Mouse (Mus musculus) heart, embryonic 11.5 days (tissue): ENCODE measurements around the gene Tigit. TPM values are rescaled to one million over a fixed set of nuclear protein-coding genes. Genes with fewer than 3 reads are reported as not detected.

ENCODE experiments used
- ATAC-seq: fragments of 200-750 bp; cut with Nextera tagmentation; replicated peaks from 2 replicates; pipeline ENCODE4 v1.8.0; 2017; ENCODE audit warnings: moderate library complexity; ENCODE audit not compliant: insufficient number of reproducible peaks, low FRiP score, low TSS enrichment
- H3K27ac ChIP-seq: fragments of 300-500 bp; sonication (generic); 2 replicates; pipeline ENCODE4 v1.5.1; 2014; ENCODE audit warnings: mild to moderate bottlenecking, low read depth, low read length
- H3K27me3 ChIP-seq: fragments of 300-500 bp; sonication (generic); 2 replicates; pipeline ENCODE4 v1.6.1; 2014; ENCODE audit warnings: mild to moderate bottlenecking, low read length, mixed read lengths; ENCODE audit not compliant: control insufficient read depth, insufficient read depth
- H3K36me3 ChIP-seq: fragments of 300-500 bp; sonication (generic); 2 replicates; pipeline ENCODE4 v1.6.1; 2014; ENCODE audit warnings: mild to moderate bottlenecking, low read length, moderate library complexity, mixed read lengths; ENCODE audit not compliant: control insufficient read depth, insufficient read depth
- H3K4me1 ChIP-seq: fragments of 300-500 bp; sonication (generic); 2 replicates; pipeline ENCODE4 v1.6.1; 2014; ENCODE audit warnings: low read length; ENCODE audit not compliant: control insufficient read depth, insufficient read depth
- H3K4me2 ChIP-seq: fragments of 300-500 bp; sonication (generic); 2 replicates; pipeline ENCODE4 v1.6.1; 2014; ENCODE audit warnings: mild to moderate bottlenecking, moderate library complexity
- H3K4me3 ChIP-seq: fragments of 300-500 bp; sonication (generic); 2 replicates; pipeline ENCODE4 v1.5.1; 2014; ENCODE audit warnings: low read depth, low read length
- H3K9ac ChIP-seq: fragments of 300-500 bp; sonication (generic); 2 replicates; pipeline ENCODE4 v1.6.1; 2014; ENCODE audit warnings: mild to moderate bottlenecking, low read depth, low read length, moderate library complexity
- H3K9me3 ChIP-seq: fragments of 300-500 bp; sonication (generic); replicated peaks from 2 replicates; pipeline ENCODE4 v1.6.1; 2016; ENCODE audit warnings: low read length; ENCODE audit not compliant: control insufficient read depth
- WGBS: fragments of 180-500 bp; shearing (Covaris S2); extraction: QIAGEN DNeasy Blood & Tissue Kit; methylation state at CpG from one replicate; pipeline ENCODE4 v1.1.7; 2014; ENCODE audit not compliant: insufficient replicate concordance; 5-methylcytosine and 5-hydroxymethylcytosine counted together
- polyA plus RNA-seq: library from polyadenylated mRNA; unstranded; fragments of >200 nt; fragmentation: Nextera tagmentation; extraction: Ambion mirVana; gene quantifications from 2 replicates; pipeline ENCODE4 v1.2.1, GENCODE M21; 2014

Gene Tigit
- polyA plus RNA-seq, 1 experiment from 2014 or later, result not detected

DNA sequence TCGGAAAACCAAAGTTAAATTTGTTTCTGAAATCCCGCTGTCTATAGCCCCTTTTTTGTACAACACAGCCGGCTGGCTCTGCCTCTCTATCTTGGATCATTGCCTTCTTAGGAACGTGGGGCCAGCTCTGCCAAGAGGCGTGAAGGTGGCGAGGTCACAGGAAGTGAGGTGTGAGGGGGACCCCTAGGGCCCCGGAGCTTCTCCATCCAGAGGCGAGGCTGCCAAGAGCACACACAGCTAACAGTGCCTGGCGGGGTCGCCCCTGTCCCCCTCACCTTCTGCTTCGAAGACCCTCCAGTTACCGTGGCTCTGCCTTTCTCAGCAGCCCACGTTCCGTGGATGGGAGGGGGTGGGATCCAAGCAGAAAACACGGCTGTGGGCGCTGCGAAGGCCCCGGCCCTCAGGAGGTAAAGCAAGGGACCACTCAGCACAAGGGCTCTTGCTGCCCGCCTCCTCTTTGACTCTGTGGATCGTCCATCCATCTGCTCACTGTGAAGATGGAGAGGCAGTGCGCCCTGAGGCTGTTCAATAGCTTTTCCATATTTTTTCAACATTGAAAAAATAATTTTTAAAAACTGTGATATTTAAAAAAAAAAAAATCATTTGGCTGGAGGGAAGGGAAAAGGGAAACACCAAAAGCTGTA lies 25.4 kb downstream of the Tigit start:
- H3K9ac ChIP-seq, result no peak overlapping the region
- no peak overlapping the region for H3K4me3 ChIP-seq
- no peaks in the 10 kb centered on the region for H3K9me3 ChIP-seq
- H3K4me2 ChIP-seq, result no peak overlapping the region
- 64% methylated on average over 21 of the region's 21 CpGs for WGBS
- no peaks in the 10 kb centered on the region for H3K27me3 ChIP-seq
- H3K36me3 ChIP-seq, result no peaks in the 10 kb centered on the region
- ATAC-seq, result no peak
- H3K4me1 ChIP-seq, result peaks cover 4% of the 10 kb centered on the region; the same call in 1 of the 2 replicates
- no peak overlapping the region for H3K27ac ChIP-seq

GRCm38 (mm10) chr16:43637241-43637640 lies 26.7 kb downstream of the Tigit start:
- Histone ChIP-seq H3K4me3 (no peak overlapping the region), H3K9me3 (no peaks in the 10 kb centered on the region), H3K27me3 (no peaks in the 10 kb centered on the region), H3K27ac (no peak overlapping the region), H3K9ac (no peak overlapping the region), H3K4me1 (peaks cover 4% of the 10 kb centered on the region; the same call in 1 of the 2 replicates), H3K4me2 (no peak overlapping the region), H3K36me3 (no peaks in the 10 kb centered on the region)
- ATAC-seq, result no peak
- 87% methylated on average over 8 of the region's 8 CpGs for WGBS

GRCm38 (mm10) chr16:43634037-43634436 lies 29.9 kb downstream of the Tigit start:
- no peak overlapping the region for H3K4me2 ChIP-seq
- no peaks in the 10 kb centered on the region for H3K27me3 ChIP-seq
- WGBS, result 85% methylated on average over 7 of the region's 7 CpGs
- H3K9ac ChIP-seq, result no peak overlapping the region
- H3K36me3 ChIP-seq, result no peaks in the 10 kb centered on the region
- no peak overlapping the region for H3K27ac ChIP-seq
- no peak for ATAC-seq
- H3K4me3 ChIP-seq, result no peak overlapping the region
- H3K9me3 ChIP-seq, result no peaks in the 10 kb centered on the region
- H3K4me1 ChIP-seq, result peaks cover 8% of the 10 kb centered on the region; the same call in 1 of the 2 replicates

DNA sequence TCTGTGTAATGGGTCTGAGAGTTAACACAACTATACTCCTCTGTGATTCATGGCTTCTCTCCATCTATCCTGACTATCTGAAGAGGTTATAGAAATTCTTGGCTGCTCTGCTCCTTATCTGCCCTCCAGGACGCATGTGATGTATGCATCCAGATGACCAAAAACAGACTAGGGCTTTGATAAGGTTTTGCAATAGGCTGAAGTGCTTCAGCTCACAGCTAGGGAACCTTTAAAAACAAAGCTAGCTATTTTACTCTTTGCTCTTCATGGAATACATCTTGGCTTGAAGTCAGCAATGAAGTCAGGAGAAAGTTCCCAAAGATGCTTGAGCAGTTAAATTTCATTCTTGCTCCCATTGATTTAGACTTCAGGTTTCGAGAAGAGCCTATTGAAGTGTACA lies 32.2 kb downstream of the Tigit start:
- no peak overlapping the region for H3K9ac ChIP-seq
- whole genome bisulfite sequencing, result 59% methylated on average over 2 of the region's 2 CpGs
- no peak for ATAC-seq
- H3K36me3 ChIP-seq, result no peaks in the 10 kb centered on the region
- H3K4me3 ChIP-seq, result no peak overlapping the region
- H3K9me3 ChIP-seq, result no peaks in the 10 kb centered on the region
- no peak overlapping the region for H3K4me2 ChIP-seq
- peaks cover 4% of the 10 kb centered on the region; the same call in 1 of the 2 replicates for H3K4me1 ChIP-seq
- no peaks in the 10 kb centered on the region for H3K27me3 ChIP-seq
- no peak overlapping the region for H3K27ac ChIP-seq

DNA sequence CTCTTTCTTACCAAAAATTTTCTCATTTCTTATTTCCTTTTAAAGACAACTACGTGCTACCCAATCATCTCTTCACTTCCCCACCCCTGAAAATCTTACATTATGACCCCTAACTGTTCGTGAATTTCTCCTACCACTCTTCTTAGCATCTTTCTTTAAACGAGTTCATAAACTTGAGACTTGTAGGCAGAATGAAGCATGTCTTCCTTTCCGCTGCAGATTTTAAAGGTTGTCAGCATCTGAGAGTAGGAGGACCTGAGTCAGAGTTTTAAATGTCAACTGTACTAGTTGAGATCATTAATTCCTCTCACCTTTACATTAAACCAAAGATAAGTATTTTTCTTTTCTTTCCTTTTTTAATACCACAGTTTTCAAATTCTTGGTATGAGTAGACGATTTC lies 35.3 kb downstream of the Tigit start:
- no peak for ATAC-seq
- Histone ChIP-seq H3K9ac (no peak overlapping the region), H3K36me3 (no peaks in the 10 kb centered on the region), H3K4me1 (peaks cover 4% of the 10 kb centered on the region; the same call in 1 of the 2 replicates), H3K4me3 (no peak overlapping the region), H3K4me2 (no peak overlapping the region), H3K9me3 (no peaks in the 10 kb centered on the region), H3K27ac (no peak overlapping the region), H3K27me3 (no peaks in the 10 kb centered on the region)
- WGBS, result 79% methylated on average over 5 of the region's 5 CpGs

DNA sequence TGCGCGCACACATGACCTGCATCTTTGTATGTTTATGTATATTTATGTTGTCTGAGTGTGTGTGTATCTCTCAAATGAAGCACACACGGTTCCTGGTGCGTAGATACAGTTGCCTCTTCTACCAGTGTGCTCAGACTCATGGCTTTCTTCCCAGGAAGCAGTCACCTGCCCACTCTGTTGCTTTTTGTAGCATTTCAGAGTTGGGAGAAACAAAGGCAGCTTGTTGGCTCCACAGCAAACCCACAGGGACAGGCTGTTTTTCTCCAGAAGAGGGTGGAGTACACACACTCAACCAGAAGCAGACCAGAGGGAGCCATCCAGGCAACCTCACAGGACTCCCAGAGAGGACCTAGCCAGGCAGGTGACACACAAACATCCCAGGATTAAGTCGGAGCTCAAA lies 38.0 kb downstream of the Tigit start:
- no peak overlapping the region for H3K27ac ChIP-seq
- H3K4me2 ChIP-seq, result no peak overlapping the region
- H3K9ac ChIP-seq, result no peak overlapping the region
- no peaks in the 10 kb centered on the region for H3K9me3 ChIP-seq
- no peak for ATAC-seq
- H3K36me3 ChIP-seq, result no peaks in the 10 kb centered on the region
- H3K27me3 ChIP-seq, result no peaks in the 10 kb centered on the region
- no peaks in the 10 kb centered on the region for H3K4me1 ChIP-seq
- H3K4me3 ChIP-seq, result no peak overlapping the region
- WGBS, result 90% methylated on average over 5 of the region's 5 CpGs

- no peaks in the 10 kb centered on the region for H3K36me3 ChIP-seq
- 60% methylated on average over 2 of the region's 2 CpGs for WGBS
- no peak overlapping the region for H3K27ac ChIP-seq
- H3K27me3 ChIP-seq, result no peaks in the 10 kb centered on the region
- peaks cover 3% of the 10 kb centered on the region; the same call in 1 of the 2 replicates for H3K4me1 ChIP-seq
- no peak overlapping the region for H3K4me3 ChIP-seq
- no peak for ATAC-seq
- H3K9me3 ChIP-seq, result no peaks in the 10 kb centered on the region
- no peak overlapping the region for H3K4me2 ChIP-seq
- H3K9ac ChIP-seq, result no peak overlapping the region
These were observed 38.7 kb downstream of the Tigit start for GRCm38 (mm10) chr16:43625289-43625688.

DNA sequence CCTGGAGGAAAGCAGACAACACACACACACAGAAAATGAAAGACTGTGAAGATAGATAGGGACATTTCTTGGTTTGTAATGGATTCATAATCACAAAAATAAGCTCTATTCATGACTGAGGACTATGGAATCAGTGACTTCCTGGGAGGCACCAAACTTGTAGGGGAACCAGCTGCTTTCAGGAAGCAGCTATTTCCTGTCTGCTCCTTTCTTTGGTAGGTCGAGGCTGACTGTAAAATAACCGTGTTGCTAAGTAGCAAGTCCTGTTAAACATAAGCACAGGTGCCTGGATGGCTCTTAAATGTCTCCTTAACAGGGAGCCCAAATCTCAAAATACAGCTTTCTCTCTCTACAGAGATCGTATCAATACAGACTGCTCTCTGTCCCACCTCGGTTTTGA lies 39.1 kb downstream of the Tigit start:
- no peaks in the 10 kb centered on the region for H3K36me3 ChIP-seq
- no peak overlapping the region for H3K4me3 ChIP-seq
- H3K27ac ChIP-seq, result no peak overlapping the region
- ATAC-seq, result no peak
- WGBS, result 61% methylated on average over 4 of the region's 4 CpGs
- H3K4me2 ChIP-seq, result no peak overlapping the region
- no peaks in the 10 kb centered on the region for H3K9me3 ChIP-seq
- no peaks in the 10 kb centered on the region for H3K27me3 ChIP-seq
- H3K9ac ChIP-seq, result no peak overlapping the region
- H3K4me1 ChIP-seq, result peaks cover 6% of the 10 kb centered on the region; the same call in 1 of the 2 replicates
